Mouse (Mus musculus) adrenal gland, postnatal 14 days (tissue): ENCODE measurements around the gene Sars2. TPM values are rescaled to one million over a fixed set of nuclear protein-coding genes. Genes with fewer than 3 reads are reported as not detected.

Experiments
- DNase-seq: peaks from one replicate; pipeline ENCODE4 v3.0.0; 2021; ENCODE audit warnings: mixed read lengths
- total RNA-seq: library from RNA; stranded (reverse); gene quantifications from 2 replicates; pipeline ENCODE4 v1.2.3, GENCODE M21; 2021

Gene Sars2
- total RNA-seq, 1 experiment from 2014 or later: 17.6 TPM

- no peak for DNase-seq
Observed at GRCm38 (mm10) chr7:28778825-28779224, 37.0 kb downstream of the Sars2 start.

GRCm38 (mm10) chr7:28780067-28780658, 38.4 kb downstream of the Sars2 start:
- peak; percentile 93 for DNase-seq

GRCm38 (mm10) chr7:28780857-28781256, 39.1 kb downstream of the Sars2 start:
- peak; percentile 47 for DNase-seq

DNA sequence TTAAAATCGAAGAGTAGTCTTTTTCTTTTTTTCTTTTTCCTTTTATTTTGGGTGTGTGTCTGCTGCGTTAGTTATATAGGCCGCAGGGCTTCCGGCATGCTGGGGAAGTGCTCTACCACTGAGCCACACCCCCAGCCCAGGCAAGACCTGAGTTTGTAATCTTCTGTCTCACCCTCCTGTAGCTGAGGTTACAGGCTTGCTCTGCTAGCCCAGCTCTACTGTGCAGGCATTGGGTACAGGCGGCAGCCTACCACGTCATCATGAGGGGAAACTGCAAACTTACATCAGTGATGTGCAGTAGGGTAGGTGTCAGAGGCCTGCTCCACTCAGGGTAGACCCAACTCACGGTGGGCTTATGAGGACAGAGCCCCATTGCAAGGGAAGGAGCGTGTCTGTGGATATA, 39.5 kb downstream of the Sars2 start:
- no peak for DNase-seq

DNA sequence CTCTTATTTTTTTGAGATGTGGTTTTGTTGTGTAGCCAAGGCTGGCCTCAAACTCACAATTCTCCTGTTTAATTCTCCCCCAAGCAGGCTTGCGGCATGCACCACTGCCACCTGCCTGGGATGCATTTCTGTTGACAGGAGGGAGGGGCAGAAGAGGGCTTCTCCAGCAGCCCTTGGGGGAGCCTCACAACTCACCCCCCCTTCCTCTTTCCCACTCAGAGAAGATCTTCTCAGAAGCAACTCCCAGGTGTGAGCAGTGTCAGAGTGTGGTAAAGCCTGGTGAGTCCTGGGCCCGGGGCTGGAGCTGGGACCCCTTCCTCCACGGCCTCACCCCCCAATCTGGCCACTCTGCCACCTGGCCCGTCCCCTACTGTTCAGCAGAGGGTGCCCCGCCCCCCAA, 43.4 kb downstream of the Sars2 start:
- no peak for DNase-seq

- DNase-seq: peak; percentile 17
Observed at GRCm38 (mm10) chr7:28787884-28788283, 46.1 kb downstream of the Sars2 start.

- peak; percentile 26 for DNase-seq
Observed at GRCm38 (mm10) chr7:28788307-28789195, 46.8 kb downstream of the Sars2 start, which contains the start of gene Rinl. Gene Rinl (plus strand): TSS chr7:28788969.

- DNase-seq: no peak
Observed at GRCm38 (mm10) chr7:28789235-28789634, 47.4 kb downstream of the Sars2 start.

GRCm38 (mm10) chr7:28790066-28790806, 48.4 kb downstream of the Sars2 start:
- DNase-seq: peak; percentile 32

- DNase-seq: peak; percentile 21
Observed at GRCm38 (mm10) chr7:28791706-28792105, 49.9 kb downstream of the Sars2 start.

DNA sequence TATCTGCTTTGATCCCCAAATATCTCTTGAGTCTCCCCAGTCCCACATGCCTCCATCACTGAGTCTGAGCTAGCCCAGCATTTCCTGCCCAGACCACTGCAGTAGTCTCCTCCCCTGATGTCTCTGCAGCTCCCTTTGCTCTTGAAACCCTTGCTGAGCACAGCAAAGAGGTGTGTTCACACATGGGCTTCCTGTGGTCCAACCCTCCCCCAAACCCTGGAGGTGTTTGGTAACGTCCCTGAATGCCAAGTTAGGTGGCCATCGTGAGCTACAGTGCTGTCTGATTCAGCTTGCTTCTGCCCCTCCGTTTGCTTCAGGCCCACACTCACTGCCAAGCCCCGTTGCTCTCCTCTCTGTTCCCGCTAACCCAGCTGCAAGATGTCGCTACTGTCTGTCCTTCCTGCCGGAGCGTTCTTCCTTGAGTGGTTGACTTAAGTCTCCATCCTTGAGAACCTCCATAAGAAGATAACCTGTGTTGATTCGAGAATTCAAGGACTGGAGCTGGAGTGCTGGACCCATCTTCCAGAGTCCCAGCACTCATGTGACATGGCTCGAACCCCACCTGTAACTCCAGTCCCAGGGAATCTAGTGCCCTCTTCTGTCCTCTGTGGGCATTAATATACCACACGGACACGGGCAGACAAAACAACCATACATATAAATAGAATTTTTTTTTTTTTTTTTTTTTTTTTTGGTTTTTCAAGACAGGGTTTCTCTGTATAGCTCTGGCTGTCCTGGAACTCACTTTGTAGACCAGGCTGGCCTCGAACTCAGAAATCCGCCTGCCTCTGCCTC, 50.8 kb downstream of the Sars2 start:
- no peak for DNase-seq

GRCm38 (mm10) chr7:28793834-28794233, 52.0 kb downstream of the Sars2 start:
- peak; percentile 43 for DNase-seq

DNA sequence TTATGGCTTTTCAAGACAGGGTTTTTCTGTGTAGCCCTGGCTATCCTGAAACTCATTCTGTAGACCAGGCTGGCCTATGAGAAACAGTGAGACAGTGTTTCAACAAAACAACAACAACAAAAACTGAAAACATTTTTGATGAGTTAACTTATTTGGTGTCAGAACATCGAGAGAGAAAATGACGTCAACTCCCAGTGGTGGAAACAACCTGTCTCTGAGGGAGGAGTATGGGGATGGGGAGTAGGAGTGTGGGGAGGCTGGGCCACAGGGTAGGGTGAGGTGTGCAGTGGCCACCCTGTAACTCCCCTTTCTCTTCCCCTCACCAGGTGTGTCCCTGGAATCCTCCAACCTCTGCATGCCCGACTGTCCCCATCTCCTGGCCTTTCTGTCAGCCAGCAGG, 52.7 kb downstream of the Sars2 start:
- no peak for DNase-seq

GRCm38 (mm10) chr7:28795832-28796231, 54.0 kb downstream of the Sars2 start:
- no peak for DNase-seq

DNA sequence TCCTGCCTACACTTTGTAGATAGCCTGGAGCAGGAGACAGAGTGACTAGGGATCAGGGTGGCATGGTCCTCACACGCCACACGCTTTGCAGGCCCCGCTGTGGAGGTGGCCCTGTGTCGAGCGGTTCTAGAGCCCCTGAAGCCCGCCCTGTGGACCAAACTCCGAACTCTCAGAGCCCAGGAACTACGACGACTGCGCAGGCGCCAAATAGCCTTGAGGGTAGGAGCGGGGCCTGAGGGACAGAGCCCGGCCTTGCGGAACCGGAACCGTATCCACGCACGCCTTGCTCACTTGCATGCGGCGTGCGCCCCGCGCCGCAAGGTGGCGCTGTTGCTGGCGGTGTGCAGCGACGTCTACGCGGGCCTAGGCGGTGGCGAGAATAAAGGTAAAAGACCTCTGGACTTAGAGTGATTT, 54.8 kb downstream of the Sars2 start:
- DNase-seq: peak; percentile 94

DNA sequence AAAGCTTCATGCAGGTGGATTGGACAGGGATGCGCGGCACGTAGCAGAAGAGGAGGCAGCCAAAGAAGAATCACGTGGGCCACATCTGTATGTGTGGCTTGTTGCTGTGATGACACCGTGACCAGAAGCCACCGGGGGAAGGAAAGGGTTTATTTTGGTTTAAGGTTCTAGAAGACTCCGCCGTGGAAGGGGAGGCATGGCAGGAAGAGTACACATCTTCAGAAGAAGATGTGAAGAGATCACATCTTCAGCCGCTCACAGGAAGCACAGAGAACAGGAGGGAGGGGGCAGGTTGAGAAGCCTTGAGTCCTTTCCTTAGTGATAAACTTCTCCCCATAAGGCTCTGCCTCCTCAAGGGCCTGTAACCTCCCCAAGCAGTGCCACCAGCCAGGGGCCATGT, 58.2 kb downstream of the Sars2 start:
- no peak for DNase-seq

DNA sequence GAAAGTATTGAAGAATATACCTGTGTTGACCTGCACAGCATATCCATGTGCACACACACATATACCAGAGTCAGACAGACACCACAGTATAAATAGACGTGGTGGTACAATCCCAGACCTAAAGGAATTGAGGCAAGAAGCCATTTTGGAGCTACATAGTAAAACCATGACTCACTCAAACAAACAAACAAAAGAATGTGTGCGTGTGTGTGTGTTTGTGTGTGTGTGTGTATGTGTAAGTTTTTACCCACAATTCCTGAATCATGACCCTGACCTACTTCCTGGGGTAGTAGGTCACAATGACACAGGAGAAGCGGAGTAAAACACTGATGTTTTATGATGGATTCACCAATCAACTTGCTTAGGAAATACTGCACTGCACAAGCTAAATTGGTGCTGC, 59.7 kb downstream of the Sars2 start:
- DNase-seq: no peak

DNA sequence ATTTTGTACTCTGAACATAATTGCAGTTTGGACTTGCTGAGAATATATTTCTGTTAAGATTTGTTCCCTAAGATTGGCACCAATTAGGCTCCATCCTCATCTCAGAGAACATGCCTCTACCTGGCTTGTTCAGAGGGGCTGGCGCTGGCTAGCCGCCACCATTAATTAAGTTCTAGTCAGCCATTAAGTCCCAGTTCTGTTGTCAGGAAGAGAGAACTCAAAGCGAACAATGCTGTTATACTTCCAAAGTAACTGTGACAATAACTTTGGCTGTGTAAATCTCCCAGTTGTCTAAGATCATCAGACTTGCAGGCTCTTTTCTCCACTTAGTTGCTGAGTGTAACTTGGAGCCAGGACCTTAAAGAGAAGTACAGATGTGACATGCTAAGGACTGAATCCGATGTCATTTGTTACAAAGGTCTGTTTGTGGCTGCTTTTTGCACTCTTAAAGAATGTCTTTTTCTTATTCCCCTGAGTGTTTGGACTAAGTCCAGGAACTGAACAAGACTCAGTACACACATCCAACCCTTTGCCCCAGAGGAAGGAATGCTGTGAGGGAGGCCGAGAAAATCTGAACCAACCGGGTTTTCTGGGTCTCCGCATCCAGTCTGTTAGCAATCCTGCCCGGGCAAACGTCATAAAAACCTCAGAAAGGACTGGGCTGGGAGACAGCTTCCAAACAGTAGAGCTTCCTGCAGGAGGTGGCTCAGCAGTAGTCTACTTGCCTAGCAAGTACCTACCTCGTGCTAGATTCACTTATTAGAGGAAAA, 60.3 kb downstream of the Sars2 start:
- DNase-seq: peak; percentile 61

- no peak for DNase-seq
Observed at GRCm38 (mm10) chr7:28802846-28803588, 61.2 kb downstream of the Sars2 start.
